Mouse (Mus musculus) CD4-positive, CD25-positive, alpha-beta regulatory T cell, adult 2 months (primary cell): ENCODE results near the gene Hist1h4b.

ENCODE experiments used
- DNase-seq: peaks from one replicate; pipeline ENCODE4 v3.0.0-alpha.2; 2012; ENCODE audit warnings: low read depth, low spot score

Hist1h4b gene

DNA sequence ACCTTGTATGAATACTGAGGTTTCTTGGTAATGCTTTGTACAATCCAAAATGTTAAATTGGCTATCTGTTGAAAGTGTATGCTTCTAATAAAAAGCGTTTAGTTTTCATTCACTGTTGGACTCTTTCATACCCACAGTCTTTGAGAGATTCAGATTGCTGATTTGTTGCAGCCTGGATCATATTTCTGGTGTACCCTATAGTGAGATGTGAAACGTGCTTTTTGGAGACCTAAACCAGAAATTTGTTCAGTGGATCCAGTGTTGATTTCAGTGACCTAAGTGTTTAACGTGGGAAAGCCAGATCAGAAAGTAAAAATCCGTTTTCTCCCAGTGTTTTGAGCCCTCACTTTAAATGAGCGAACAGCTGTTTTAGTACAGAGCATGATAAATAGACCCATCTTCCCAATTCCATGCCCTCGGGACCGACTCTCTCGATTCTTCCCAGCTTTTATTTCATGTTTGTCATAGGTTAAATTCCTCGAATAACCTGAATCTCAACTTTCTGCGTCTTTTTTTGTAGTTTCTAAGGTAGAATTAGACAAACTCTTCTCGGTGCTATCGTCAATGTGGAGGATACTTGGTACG lies 16.5 kb upstream of the Hist1h4b start:
- no peak for DNase-seq

DNA sequence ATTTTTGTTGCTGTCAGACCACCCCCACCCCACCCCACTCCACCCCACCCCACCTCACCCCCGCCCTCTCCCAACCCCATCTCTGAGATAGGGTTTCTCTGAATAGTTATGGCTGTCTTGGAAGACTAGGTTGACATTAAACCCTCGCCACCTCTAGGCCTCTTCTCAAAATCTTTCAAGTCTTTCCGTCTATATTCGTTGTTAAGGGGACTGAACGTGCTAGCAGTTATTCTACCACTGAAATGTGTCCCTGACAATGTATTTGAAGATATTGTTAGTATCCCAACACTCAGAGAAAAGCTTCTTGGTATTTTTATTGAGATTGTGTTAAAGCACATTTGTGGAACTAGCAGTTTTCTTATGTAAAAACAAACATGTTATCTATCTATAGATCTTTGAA lies 15.9 kb upstream of the Hist1h4b start:
- no peak for DNase-seq

DNA sequence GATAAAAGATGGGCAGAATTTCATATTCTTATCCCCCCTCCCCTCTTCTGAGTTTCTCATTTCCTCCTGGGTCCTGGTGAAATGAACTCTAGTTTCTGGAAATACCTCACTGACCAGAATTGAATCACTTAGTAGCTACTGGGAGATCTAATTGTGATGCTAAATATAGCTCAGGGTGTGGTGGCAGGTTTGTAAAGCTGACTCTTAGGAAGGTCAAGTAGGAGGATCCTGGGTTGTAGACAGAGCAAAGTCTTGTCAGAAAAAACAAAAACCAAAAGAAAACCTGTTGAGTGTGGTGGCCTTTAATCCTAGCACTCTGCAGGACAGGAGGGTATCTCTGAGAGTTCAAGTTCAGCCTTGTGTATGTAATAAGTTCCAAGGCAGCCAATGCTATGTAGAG lies 14.8 kb upstream of the Hist1h4b start:
- no peak for DNase-seq

DNA sequence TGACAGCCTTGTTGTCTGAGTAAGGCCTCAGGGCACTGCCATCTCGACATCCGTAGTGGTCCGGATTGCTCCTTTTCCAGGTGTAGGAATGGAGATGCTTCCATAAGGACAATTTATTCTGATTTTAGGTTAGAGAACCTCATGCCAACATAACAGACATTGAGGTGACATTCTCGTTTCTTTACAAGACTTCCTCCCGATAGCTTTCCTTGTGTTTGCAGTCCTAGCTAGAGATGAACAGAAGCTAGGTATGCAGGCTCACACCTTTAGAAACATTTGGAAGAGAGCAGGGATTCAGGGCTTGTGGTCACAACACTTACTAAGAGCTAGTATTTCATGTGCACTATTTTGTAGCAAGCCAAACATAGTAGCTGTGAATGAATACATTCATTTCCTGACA lies 13.6 kb upstream of the Hist1h4b start:
- DNase-seq: no peak

DNA sequence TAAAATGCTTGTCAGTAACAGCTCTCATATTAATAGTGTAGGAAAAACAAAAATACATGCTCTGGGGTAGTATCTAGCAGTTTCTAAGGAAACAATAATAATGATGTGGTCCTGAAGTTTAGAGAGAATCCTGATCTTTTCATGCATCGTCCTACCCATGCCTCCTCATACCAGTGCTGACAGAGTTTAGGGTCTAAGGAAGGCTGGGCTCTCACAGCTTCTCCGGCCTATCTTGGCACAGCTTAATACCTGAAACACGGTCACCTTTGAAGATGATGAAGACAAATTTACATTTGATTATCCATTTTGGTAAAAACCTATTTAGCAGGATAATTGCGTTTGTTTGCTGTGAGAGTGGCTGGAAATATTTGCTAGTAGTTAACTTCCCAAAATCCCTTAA lies 12.8 kb upstream of the Hist1h4b start:
- DNase-seq: no peak

DNA sequence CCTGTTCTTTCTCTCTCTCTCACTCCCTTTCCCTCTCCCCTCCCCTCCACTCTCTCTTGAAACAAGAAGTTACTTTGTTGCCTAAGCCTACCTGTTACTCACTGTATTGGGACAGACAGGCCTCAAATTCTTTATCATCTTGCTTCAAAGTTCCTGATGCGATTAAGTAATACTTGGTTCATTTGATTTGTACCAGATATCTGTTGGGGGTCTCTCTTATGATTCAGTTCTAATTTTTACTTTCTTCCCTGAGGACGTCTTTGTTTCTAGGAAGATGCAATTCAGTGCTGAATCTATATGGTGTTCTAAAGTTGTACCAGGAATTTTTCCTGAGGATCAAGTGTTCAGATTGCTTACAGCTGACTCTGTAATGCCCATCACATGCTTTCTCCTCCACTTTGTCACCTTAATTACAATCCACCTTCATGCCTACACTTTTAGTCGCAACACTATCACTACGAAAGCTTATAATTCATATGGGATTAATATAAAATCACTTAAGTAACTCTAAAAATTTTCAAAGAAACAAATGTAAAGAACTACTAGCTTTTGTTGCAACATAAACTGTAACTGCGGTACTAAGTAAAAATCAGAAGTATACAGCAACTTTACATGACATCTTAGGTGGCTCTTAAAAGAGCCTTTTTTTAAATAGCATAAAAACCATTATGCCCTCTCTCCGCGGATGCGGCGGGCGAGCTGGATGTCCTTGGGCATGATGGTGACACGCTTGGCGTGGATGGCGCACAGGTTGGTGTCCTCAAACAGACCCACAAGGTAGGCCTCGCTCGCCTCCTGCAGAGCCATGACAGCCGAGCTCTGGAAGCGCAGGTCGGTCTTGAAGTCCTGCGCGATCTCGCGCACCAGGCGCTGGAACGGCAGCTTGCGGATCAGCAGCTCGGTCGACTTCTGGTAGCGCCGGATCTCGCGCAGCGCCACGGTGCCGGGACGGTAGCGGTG lies 12.1 kb upstream of the Hist1h4b start:
- no peak for DNase-seq

DNA sequence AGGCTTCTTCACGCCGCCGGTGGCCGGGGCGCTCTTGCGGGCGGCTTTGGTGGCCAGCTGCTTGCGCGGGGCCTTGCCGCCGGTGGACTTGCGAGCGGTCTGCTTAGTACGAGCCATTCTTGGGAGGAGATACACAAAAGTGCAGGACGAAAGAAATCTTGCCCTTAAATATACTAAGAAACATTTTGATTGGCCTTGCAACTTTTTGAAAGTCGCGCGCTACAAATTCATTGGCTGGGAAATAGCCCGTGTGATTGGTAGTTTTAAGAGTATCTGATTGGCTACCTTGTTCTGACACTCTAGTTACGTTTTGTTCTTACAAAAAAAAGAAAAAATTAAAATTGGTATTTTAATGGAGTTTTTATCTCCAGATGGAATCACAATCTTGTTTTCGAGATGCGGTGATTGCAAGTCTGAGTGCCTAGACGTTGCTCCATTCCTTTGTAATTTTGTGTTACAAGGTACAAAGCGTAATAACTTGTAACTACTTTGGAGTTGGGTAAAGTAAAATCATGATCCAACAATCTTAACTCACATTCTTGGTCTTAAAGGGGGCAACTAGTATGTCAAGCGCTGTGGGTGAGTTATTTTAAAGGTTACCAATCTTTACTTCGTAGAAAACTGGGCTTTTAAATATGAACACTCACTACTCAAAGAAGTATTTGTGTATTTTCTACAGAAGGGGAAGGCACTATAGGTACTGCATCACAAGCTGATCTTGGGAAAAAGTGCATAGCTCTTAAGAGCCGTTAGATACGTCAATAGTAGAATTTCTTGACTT lies 11.2 kb upstream of the Hist1h4b start, which contains the start of gene Hist1h3c:
Hist1h3c (minus strand) TSS at position 222 of the 781 bp plus-strand sequence.
- peak; percentile 91 for DNase-seq

DNA sequence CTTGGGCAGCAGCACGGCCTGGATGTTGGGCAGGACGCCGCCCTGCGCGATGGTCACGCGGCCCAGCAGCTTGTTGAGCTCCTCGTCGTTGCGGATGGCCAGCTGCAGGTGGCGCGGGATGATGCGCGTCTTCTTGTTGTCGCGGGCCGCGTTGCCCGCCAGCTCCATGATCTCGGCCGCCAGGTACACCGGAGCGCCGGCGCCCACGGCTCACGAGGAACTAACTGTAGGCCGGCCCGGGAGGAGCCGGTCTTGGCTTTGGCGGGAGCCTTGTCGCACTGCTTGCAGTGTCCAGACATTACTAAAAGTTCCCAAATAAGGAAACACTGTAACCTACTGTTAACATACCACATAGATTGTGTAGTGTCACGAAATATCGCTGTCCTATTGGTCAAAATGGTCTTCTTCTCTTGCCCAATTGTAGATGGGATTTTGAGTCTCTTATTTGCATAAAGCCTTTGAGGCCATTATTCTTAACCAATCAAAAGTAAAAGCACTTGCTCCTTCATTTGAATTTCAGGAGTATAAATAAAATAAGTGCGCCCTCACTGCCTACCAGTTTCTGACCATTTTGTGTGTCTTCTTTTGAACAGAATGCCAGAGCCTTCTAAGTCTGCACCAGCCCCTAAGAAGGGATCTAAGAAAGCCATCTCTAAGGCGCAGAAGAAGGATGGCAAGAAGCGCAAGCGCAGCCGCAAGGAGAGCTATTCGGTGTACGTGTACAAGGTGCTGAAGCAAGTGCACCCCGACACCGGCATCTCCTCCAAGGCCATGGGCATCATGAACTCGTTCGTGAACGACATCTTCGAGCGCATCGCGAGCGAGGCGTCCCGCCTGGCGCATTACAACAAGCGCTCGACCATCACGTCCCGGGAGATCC lies 10.4 kb upstream of the Hist1h4b start, which contains the start of gene Hist1h2bb:
Hist1h2bb (plus strand) TSS at position 534 of the 880 bp plus-strand sequence.
- DNase-seq: peak; percentile 87

DNA sequence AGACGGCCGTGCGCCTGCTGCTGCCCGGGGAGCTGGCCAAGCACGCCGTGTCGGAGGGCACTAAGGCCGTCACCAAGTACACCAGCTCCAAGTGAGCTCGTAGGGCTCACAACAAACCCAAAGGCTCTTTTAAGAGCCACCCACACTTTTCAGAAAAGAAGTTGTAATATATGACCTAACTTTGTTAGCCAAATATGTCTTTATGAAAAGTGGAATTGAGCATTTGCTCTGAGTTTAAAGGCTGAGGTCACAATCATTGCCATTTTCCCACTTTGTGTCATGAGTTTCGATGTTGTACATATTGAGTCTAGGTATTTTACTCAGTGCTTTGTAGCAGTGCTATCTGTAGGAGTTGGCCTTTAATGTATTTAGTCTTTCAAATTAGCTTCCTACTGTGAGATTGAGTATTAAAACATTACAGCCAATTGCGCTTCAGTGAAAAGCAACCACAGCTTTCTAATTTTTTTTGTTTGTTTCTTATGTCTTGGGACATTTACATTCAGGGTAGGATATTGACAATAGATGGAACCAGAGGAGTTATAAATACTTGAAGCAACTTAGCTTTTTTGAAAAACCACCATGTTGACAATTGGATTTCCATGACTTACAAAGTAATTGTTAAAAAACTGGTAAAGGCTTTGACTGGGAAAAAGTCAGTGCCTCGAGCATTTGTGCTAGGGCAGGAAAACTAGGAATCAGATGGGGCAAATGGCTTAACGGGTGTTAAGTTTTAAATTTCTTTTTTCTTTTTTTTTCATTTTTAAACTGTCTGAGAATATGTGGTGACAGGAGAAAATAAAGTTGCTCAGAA lies 9.5 kb upstream of the Hist1h4b start:
- DNase-seq: peak; percentile 31

DNA sequence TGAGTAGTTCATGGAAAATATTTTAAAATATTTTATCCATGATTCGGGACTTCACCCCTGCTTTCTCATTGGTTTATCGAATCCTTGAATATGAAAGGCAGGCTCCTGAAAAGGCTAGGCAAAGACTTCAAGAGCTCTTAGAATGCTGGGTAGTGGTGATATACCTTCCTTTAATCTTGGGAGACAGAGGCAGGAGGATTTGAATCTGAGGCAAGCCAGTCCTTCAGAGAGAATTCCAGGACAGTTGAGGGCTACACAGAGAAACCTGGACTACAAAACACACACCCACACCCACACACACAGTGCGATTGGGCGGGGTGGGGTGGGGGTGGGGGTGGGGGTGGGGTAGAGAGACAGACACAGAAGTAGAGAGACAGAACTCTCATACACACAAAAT lies 8.9 kb upstream of the Hist1h4b start:
- DNase-seq: no peak

DNA sequence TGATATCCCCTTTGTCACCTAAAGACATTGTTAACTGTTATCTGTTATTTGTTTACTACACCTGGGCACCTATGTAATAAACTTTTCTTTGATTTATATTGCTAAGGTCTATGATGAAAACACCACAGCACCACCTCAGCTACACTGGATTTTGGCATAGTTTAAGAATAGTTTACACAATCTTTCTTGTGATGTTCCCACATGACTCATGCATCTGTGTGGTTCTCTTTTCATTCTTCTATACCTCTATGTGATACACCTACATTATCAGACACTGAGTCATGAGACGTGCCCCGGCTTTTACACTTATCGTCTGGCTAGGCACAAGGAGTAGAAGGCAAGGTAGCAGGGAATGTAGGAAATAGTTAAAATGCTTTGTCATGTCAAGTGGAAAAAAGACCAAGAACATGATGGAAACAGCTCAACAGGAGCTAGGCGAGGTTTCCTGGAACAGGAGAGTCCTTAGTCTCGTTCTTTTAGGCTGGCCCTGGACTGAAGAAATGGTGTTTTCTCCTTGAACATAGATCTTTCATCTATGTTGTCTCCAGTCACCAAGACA lies 7.2 kb upstream of the Hist1h4b start:
- no peak for DNase-seq

DNA sequence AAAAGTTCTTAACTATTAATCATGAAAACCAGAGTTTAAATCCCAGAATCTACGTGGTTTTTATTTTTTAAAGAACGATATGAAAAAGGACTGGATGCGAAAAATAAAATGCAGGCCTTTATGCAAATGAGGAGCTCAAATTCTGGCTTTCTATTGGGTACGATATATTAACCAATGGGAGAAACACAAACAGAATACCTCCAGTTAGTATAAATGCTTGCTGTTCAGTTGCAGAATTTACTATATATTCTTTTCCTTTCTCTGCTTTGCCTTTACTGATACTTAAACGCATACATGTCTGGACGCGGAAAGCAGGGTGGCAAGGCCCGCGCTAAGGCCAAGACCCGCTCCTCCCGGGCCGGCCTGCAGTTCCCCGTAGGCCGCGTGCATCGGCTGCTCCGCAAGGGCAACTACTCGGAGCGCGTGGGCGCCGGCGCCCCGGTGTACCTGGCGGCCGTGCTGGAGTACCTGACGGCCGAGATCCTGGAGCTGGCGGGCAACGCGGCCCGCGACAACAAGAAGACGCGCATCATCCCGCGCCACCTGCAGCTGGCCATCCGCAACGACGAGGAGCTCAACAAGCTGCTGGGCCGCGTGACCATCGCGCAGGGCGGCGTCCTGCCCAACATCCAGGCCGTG lies 5.9 kb upstream of the Hist1h4b start, which contains the start of gene Hist1h2ab:
Hist1h2ab (plus strand) TSS at position 288 of the 639 bp plus-strand sequence.
- peak; percentile 66 for DNase-seq

DNA sequence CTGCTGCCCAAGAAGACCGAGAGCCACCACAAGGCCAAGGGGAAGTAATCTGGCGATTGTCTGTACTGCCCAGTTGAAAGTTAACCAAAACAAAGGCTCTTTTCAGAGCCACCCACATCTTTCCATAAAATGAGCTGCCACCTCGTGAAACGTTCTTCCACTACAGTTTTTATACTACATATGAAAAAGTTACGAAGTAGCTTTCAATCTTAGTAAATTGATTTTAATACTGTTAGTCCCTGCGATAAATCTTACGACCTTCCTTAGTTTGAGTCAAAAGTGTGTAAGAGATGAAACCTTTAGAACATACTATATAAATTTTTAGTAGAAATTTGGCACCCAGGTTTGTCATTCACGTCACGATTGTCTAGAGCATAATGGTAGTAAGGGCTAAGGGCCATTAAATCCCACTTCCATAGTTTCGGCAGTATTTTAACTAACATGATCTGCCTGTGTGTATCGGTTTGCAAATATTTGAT lies 5.3 kb upstream of the Hist1h4b start:
- peak; percentile 29 for DNase-seq

DNA sequence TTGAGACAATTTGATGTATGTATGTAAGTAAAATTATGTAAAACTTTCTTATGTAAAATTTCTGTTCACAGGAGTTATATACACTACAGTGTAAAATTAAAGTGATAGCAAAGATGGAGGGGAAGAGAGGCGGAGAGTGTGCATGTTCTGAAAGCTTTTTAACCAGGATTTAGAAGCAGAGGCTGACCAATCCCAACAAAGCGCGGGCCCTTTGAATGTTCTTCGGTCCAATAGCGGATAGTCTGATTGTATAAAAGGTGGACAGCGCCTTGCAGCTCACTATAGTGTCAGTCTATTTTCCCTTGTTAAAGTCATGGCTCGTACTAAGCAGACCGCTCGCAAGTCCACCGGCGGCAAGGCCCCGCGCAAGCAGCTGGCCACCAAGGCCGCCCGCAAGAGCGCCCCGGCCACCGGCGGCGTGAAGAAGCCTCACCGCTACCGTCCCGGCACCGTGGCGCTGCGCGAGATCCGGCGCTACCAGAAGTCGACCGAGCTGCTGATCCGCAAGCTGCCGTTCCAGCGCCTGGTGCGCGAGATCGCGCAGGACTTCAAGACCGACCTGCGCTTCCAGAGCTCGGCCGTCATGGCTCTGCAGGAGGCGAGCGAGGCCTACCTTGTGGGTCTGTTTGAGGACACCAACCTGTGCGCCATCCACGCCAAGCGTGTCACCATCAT lies 4.6 kb upstream of the Hist1h4b start, which contains the start of gene Hist1h3b:
Hist1h3b (plus strand) TSS at position 201 of the 675 bp plus-strand sequence.
- DNase-seq: peak; percentile 85

DNA sequence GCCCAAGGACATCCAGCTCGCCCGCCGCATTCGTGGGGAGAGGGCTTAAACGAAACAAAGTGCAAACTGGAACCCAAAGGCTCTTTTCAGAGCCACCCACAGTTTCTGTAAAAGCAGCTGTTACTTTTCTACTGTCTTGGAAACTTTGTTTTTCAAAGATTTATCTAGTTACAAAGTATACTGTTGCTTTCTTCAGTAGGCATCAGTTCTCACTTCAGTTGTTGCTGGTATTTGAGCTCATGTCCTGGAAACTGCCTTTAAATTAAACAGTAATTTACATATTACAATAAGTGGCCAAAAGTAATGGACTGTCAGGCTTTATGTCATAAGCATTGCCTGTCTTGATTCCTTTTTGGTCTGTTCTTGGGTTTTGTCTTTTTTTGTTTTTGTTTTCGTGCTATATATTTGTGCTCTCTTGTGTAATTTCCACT lies 4.1 kb upstream of the Hist1h4b start:
- DNase-seq: no peak

DNA sequence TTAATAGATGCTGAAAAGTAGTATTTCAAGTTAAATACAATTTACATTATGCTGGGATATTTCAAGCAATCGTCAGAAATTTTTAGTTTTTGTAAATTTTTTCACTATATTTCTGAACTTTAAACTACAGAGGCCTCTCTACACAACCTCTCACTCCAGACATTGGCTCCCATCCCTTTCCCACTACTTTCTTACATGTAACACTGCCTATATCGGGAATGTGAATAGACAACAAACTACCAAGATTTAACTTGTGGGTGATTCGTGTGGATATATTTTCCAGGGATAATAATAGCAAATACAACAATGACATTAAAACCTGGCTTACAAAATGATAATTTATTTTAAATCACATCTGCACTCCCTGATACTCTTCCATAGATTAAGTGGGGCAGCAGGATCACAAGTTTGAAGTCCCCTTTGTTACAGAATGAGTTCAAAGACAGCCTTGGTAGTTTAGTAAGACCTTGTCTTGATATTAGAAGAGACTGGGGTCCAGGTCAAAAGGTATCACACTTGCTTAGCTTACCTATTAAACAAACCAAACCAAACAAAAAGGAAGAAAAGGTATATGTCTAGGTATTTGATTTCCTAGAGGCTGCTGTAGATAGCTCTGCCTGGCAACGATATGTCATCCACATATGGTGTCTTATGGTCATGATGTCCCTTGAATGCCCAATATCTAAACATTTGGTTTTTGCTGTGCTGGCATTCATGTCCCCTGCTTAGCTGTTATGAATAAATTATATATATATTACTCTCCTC lies 3.3 kb upstream of the Hist1h4b start:
- no peak for DNase-seq

DNA sequence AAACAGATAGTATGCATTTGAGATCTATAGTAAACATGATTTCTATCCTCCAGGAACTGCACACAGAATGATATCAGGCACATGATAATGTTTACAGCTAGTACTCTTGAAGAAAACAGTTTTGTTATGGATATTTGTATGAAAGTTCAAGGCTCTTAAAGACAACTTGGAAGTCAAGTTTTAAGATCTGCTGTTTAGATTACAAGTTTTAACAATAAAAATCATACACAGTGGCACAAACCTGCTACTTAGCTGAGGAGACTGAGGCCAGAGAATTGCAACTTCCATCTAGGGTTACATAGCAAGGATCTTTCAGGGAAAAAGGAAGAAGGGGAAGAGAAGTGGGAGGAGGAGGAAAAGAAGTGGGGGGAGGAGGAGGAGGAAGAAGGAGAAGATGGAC lies 1.8 kb upstream of the Hist1h4b start:
- no peak for DNase-seq
